Mouse (Mus musculus): ENCODE measurements around the gene Syce1l. TPM values are rescaled to one million over a fixed set of nuclear protein-coding genes. Genes with fewer than 3 reads are reported as not detected.

The Syce1l gene
- total RNA-seq, 2 experiments from 2014 or later, result 0.46 TPM; not detected in 1

DNA sequence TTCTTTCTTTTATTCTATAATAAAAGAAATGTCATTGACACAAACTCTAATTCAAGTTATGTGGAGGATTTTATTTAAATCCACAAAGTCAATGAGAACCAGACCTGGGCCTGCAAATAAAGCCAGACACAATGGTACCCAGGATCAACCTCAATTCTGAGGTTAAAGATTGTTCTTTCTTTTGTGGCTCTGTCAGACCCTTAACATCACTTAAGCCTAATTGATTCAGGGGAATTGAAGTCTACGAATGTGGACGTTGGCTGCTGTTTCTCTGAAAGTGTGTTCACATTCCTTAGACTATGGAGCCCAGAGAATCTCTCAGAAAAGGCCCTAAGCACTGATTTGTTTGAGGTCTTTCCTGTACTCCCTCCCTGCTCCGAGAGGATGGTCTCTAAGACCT lies 30.3 kb downstream of the Syce1l start:
- no peak for DNase-seq

DNA sequence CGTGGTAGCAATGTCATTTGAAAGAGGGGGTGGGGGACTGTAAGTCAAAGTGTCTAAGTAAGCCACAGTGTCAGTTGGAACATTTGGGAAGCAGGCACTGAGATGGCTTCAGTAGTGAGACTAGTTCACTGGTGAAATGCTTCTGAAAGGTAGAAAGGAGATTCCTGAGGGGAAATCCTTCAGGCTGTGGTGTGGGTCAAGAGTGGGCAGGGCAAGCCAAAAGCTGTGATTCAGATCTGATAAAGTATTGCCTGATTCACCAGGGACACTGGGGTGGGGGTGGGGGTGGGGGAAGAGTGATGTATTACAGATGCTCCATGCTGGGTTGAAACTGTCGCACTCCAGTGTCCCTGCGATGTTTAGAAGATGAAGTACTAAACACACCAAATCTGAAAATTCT lies 31.6 kb downstream of the Syce1l start:
- DNase-seq, result peak; percentile 23 to 24

DNA sequence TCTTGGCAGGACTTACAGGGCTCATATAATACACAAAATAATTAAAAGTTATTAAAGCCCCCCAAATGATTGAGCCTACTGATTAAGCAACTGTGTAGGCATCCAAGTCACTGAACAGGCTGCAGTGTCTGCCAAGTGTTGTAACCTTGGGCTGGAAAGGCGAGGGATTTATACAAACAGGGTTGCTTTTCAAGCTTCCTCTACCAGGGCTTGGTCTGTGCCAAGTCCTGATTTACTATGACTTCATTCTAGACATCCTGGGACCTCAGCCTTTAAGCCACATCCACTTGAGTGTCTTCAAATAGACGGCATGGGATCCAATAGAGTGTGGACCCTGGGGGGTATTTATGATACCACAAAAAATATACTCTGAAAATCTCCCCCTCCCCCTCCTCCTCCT lies 32.3 kb downstream of the Syce1l start:
- DNase-seq, result peak; percentile 36 to 63

DNA sequence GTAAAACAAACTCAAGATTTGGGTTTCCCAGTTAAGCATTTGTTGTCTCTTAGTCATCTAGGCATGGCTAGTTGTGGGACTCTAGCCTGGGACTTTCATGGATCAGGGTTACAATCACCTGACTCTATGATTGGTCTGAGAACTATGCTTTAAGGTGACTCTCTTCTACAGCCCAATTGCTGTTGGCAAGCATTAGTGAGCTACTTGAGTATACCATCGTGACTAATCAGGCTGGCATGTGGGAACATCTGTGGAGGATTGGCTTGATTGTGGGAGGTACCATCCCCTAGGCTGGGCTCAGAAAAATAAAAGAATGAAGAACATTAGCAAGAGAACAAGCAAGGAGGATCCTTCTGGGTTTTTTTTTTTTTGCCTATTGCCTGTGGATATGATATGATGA lies 33.8 kb downstream of the Syce1l start:
- DNase-seq, result no peak

DNA sequence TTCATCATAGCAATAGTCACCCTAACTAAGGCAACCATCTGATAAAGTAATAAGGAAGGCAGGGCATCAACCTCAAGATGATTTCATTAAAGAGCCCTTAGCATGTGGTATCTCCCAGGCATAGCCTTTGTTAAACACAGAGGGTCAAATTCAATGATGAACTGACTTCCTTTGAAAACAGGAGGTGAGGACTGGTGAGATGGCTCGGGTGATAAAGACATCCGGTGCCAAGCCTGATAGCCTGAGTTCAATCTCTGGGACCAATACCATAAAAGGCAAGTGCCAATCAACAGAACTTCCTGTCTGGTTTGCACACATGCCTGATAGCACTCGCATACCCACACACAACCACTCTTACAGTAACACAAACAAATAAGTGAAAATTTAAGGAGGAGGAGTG lies 36.3 kb downstream of the Syce1l start:
- DNase-seq, result no peak

DNA sequence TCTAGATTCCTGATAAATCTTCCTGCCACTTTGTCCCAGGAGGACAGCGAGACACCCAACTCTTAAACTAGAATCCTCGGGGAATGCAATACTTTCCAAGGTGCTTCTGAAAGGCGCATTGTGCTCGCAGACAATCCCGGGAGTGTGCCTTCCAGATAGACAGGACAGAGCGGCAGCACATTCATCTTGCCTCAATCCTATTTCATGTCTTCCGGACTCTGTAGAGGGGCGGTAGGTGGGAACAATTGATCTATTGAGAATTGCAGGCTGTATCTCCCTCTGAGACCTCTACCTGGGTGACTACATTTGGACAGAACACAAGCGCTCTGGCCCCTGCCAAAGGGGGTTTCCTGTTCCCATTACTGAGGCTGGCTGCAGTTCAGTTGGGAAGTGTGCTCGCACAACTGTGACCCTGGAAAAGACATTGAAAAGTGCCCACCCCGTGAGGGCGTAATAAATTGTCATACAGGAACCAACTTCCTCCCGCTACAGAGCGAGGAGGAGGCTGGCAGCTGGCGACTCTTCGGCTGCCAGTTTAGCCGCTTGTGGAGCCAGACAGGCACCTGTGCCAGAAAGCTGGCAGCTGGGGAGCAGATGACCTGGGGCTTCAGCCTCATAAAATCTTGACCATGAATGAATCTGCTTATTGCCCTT lies 45.0 kb downstream of the Syce1l start:
- DNase-seq, result peak; percentile 11 to 20

DNA sequence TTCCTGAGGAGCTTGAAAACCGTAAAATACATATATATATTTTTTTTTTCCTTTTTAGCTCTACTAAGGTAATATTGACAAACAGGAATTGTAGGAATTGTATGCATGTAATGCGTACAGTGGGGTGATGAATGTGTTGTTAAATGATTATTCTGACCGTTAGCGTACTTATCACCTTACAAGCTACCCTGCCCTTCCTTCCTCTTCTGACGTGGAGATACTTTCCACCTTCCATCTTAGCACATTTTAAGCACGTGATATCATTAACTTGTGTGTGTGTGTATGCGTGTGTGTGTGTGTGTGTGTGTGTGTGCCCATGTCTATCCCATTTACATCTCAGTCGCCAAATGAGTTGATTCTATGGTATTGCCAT lies 45.5 kb downstream of the Syce1l start:
- DNase-seq, result no peak

DNA sequence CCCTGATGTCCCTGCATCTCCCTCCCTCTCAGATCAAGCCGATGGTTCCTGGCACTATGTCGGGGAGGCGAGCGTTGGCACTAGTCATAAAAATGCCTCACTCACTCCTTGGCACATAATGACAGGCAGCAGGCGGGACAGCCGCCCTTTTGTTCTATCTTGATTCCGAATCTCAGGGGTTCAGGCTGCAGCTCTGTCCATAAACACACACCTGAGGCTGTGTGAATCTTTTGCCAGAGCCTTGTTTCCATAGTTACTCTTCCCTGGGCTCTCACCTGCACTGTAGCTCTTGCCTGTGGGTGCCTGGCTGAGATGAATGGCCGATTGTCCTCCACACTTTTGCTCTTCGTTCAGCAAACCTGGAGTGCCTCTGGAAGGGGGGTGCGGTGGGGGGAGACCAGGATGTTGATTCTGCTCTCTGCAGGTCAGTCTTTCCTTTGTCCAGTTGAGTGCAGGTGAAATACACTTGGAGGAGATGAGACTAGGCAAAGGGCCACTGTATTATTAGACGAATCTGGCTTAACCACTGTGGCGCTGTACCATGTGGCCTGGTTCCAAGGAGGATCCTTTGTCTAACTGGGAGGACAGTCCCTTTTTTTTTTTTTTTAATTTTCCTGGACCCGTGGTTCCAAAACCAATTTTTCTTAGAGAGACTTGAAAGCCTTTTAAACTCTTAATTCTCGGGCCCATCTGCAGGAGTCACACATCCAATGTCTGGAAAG lies 48.8 kb downstream of the Syce1l start:
- DNase-seq, result no peak

DNA sequence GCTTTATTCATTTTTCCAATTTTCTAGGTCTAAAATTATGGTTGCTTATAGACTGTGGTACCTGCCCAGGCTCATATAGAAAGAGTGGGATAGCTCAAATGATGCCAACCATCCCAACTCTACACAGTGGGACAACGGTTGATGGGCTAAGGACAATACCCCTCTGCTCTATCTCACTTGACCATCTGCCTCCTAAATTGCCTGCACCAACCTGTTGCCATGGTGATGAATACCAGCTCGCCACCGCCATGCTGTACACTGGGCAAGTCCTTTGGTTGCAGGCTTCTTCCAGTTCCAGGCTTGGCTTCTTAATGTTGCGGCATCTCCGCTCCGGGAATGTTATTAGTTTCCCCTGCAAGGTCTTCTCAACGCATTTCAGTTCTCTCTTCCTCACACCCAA lies 62.0 kb downstream of the Syce1l start:
- DNase-seq, result no peak

Other genes with a start within 250 kb of the Syce1l start
- gene Mon1b, start 7.6 kb upstream of the Syce1l start, total RNA-seq (2021), result 10 to 100 TPM; 15.9 to 20.6 TPM
- not detected for gene Adamts18, start 205.5 kb downstream of the Syce1l start, total RNA-seq (2021)